Mouse (Mus musculus) limb, embryonic 14.5 days (tissue): Measurements from ENCODE around the gene Fblim1. TPM values are rescaled to one million over a fixed set of nuclear protein-coding genes. Genes with fewer than 3 reads are reported as not detected.

Experiments used
- ATAC-seq: fragments of 200-750 bp; cut with Nextera tagmentation; 2 replicates; pipeline ENCODE4 v1.8.0; 2017; ENCODE audit warnings: low read depth, moderate number of reproducible peaks, moderate TSS enrichment; ENCODE audit not compliant: low FRiP score
- DNase-seq: peaks from one replicate; pipeline ENCODE4 v3.0.0-alpha.2; 2015; ENCODE audit warnings: low spot score
- H3K27ac ChIP-seq: fragments of 300-500 bp; sonication (generic); replicated peaks from 2 replicates; pipeline ENCODE4 v1.5.1; 2014; ENCODE audit warnings: low read depth, mild to moderate bottlenecking, low read length, moderate library complexity, mixed read lengths
- H3K27me3 ChIP-seq: fragments of 300-500 bp; sonication (generic); 2 replicates; pipeline ENCODE4 v1.6.1; 2014; ENCODE audit warnings: low read length, mixed read lengths; ENCODE audit not compliant: control insufficient read depth, insufficient read depth
- H3K36me3 ChIP-seq: fragments of 300-500 bp; sonication (generic); 2 replicates; pipeline ENCODE4 v1.6.1; 2014; ENCODE audit warnings: mild to moderate bottlenecking, low read length, moderate library complexity, mixed read lengths; ENCODE audit not compliant: control insufficient read depth, insufficient read depth
- H3K4me1 ChIP-seq: fragments of 300-500 bp; sonication (generic); 2 replicates; pipeline ENCODE4 v1.6.1; 2014; ENCODE audit warnings: antibody characterized with exemption, low read length, mixed read lengths; ENCODE audit not compliant: control insufficient read depth, insufficient read depth
- H3K4me2 ChIP-seq: fragments of 300-500 bp; sonication (generic); replicated peaks from 2 replicates; pipeline ENCODE4 v1.6.1; 2014; ENCODE audit warnings: low read depth, mild to moderate bottlenecking, low read length, moderate library complexity; ENCODE audit not compliant: severe bottlenecking
- H3K4me3 ChIP-seq: fragments of 300-500 bp; sonication (generic); replicated peaks from 2 replicates; pipeline ENCODE4 v1.5.1; 2014; ENCODE audit warnings: low read length
- H3K9ac ChIP-seq: fragments of 300-500 bp; sonication (generic); 2 replicates; pipeline ENCODE4 v1.6.1; 2014; ENCODE audit warnings: mild to moderate bottlenecking, low read depth, low read length, moderate library complexity; ENCODE audit not compliant: severe bottlenecking
- H3K9me3 ChIP-seq: fragments of 300-500 bp; sonication (generic); 2 replicates; pipeline ENCODE4 v1.6.1; 2016; ENCODE audit warnings: low read length; ENCODE audit not compliant: control insufficient read depth
- POLR2A ChIP-seq: fragments of 200-500 bp; IDR thresholded peaks from 2 replicates; pipeline ENCODE4 v1.8.0; 2012; ENCODE audit warnings: inconsistent platforms, mild to moderate bottlenecking, moderate library complexity, borderline replicate concordance; ENCODE audit not compliant: insufficient read depth, insufficient read length; ENCODE audit errors: extremely low read depth
- WGBS: fragments of 180-500 bp; shearing (Covaris S2); extraction: QIAGEN DNeasy Blood & Tissue Kit; methylation state at CpG from one replicate; pipeline ENCODE4 v1.1.7; 2014; 5-methylcytosine and 5-hydroxymethylcytosine counted together
- polyA plus RNA-seq, 2 experiments: library from polyadenylated mRNA; depleted of rRNA in 1 of 2; stranded (reverse) in 1 of 2; unstranded in 1 of 2; fragments of >200 nt; fragmentation: Nextera tagmentation in 1 of 2; extraction: Ambion mirVana in 1 of 2; gene quantifications; 2 replicates each; pipeline versions ENCODE4 v1.2.1 to v1.2.3; 2012 to 2014

Gene Fblim1
- polyA plus RNA-seq, 2 experiments, result 33.7 to 52.2 TPM

DNA sequence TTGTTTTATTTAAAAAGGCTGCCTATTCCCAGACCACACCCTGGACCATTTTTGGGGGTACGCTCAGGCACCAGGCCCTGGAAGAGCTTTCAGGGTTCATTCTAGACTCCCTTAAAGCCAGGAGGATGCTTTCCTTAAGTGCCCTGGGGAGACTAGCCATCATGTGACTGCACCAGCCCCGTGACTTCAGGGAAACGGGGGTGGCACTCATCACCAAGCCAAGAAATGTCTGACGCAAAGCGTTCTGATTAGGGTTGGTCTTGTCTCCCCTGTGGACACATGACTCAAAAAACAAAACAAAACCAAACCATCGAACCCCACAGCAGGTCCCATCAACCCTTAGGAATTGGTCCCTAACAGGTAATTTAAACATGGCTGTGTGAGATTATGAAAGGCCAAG lies 45.4 kb upstream of the Fblim1 start:
- 0 out of 2 replicates have a peak, but pooled peaks cover 6% of the 10 kb centered on the region for H3K4me1 ChIP-seq
- H3K27me3 ChIP-seq, result no peaks in the 10 kb centered on the region
- H3K4me2 ChIP-seq, result no peak overlapping the region
- ATAC-seq (no peak), DNase-seq (no peak)
- H3K36me3 ChIP-seq, result peaks cover 27% of the 10 kb centered on the region
- no peaks in the 10 kb centered on the region for H3K9me3 ChIP-seq
- 89% methylated on average over 6 of the region's 6 CpGs for WGBS
- no peak overlapping the region for H3K27ac ChIP-seq
- no peak overlapping the region for H3K4me3 ChIP-seq
- H3K9ac ChIP-seq, result no peak overlapping the region
- no peak for TF ChIP-seq POLR2A

DNA sequence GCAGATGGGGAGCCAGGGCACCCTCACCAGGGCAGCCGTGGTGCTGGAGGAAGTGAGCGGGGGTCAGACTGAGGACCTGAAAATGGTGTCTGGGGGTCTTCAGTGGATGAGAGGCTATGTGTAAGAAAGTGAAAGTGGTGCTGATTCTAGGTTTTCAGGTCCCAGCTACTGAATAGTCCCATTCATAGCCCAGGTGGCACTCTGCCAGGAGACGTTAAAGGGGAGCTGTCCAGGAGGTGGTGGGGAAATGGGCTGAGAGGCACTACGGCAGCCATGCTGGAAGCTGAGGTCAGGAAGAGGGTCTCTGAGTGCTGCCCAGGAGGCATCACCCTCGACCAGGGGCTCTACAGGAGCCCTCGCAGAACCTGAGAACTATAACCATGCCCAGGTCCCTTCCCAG lies 43.3 kb upstream of the Fblim1 start:
- no peaks in the 10 kb centered on the region for H3K9me3 ChIP-seq
- H3K27ac ChIP-seq, result peak overlapping the region; percentile 46; the same call in 1 of the 2 replicates
- DNase-seq, result peak; percentile 67
- no peak overlapping the region for H3K9ac ChIP-seq
- H3K4me2 ChIP-seq, result peak overlapping the region; percentile 23
- H3K36me3 ChIP-seq, result peaks cover 20% of the 10 kb centered on the region
- WGBS, result 51% methylated on average over 6 of the region's 6 CpGs
- no peak for TF ChIP-seq POLR2A
- 0 out of 2 replicates have a peak, but pooled peaks cover 6% of the 10 kb centered on the region for H3K4me1 ChIP-seq
- H3K27me3 ChIP-seq, result no peaks in the 10 kb centered on the region
- H3K4me3 ChIP-seq, result no peak overlapping the region
- ATAC-seq, result peak; percentile 26; the same call in 1 of the 2 replicates

DNA sequence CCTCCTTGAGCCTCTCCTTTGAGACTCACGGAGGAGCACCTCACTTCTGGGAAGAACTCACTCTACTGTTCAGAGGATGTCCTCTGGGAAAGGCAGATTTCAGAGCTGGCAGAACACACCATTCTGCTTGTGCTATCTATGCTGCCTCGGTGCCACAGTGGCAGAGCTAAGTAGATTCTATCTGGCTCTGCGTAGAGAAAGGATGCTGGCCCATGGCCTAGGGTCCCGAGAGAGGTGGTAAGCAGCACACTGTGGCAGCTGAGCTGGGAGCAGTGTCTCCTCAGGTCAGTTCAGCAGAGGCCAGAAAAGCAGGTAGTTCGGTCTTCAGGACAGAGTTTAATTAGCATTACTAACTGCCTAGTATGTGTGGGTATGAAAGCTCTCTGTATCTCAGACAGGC lies 42.4 kb upstream of the Fblim1 start:
- H3K9me3 ChIP-seq, result no peaks in the 10 kb centered on the region
- H3K4me2 ChIP-seq, result no peak overlapping the region
- 97% methylated on average over 5 of the region's 5 CpGs for WGBS
- H3K9ac ChIP-seq, result no peak overlapping the region
- H3K27me3 ChIP-seq, result no peaks in the 10 kb centered on the region
- H3K27ac ChIP-seq, result no peak overlapping the region
- DNase-seq, result no peak
- peaks cover 15% of the 10 kb centered on the region for H3K36me3 ChIP-seq
- H3K4me1 ChIP-seq, result 0 out of 2 replicates have a peak, but pooled peaks cover 6% of the 10 kb centered on the region
- no peak for TF ChIP-seq POLR2A
- no peak overlapping the region for H3K4me3 ChIP-seq
- no peak for ATAC-seq

DNA sequence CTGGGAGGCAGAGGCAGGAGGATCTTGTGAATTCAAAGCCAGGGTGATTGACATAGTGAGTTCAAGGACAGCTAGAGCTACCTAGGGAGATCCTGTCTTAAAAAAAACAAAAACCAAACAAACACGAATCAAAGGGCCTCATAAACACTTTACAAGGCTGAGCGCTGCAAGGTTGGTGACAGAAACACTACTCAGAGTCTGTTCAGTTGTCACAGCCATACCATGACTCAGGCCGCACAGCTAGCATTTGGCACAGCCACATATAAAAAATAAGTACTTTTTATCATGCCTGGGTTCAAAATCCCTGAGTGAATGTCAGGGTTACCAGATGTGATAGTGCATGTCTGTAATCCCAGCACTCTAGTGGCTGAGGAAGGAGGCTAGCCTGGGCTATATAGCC lies 41.3 kb upstream of the Fblim1 start:
- Histone ChIP-seq H3K4me2 (no peak overlapping the region), H3K27me3 (no peaks in the 10 kb centered on the region), H3K4me1 (0 out of 2 replicates have a peak, but pooled peaks cover 6% of the 10 kb centered on the region), H3K4me3 (no peak overlapping the region), H3K9me3 (no peaks in the 10 kb centered on the region), H3K27ac (no peak overlapping the region), H3K36me3 (peaks cover 15% of the 10 kb centered on the region), H3K9ac (no peak overlapping the region)
- no peak for TF ChIP-seq POLR2A
- ATAC-seq (no peak), DNase-seq (no peak)
- 68% methylated on average over 3 of the region's 3 CpGs for WGBS

- ATAC-seq (no peak), DNase-seq (no peak)
- Histone ChIP-seq H3K4me2 (no peak overlapping the region), H3K4me1 (0 out of 2 replicates have a peak, but pooled peaks cover 6% of the 10 kb centered on the region), H3K4me3 (no peak overlapping the region), H3K27me3 (no peaks in the 10 kb centered on the region), H3K27ac (no peak overlapping the region), H3K36me3 (peaks cover 16% of the 10 kb centered on the region), H3K9ac (no peak overlapping the region), H3K9me3 (no peaks in the 10 kb centered on the region)
- WGBS, result 96% methylated on average over 8 of the region's 8 CpGs
- no peak for TF ChIP-seq POLR2A
These were observed 40.1 kb upstream of the Fblim1 start for GRCm38 (mm10) chr4:141645988-141646387.
